Mouse (Mus musculus): ENCODE results near the gene Rab7b.

Gene Rab7b

DNA sequence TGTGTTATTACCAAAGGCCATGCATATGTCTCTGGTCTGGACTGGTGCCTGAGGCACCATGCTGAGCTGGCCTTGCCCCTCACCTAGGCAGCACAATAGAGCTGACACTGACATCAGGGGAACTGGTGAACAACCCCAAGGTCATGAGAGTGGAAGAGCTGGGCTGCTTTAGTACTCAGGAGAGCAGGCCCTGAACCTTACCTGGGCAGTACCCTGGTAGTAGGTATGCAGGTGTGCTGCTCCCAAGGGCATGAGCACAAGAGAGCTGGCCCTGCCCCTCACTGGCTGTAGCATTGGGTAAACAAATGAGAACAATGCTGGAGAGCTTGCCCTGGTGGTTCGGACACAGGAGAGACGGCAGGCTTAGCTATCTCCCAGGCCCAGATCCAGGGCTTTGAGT is 6.8 kb downstream of the Rab7b start:
- DNase-seq (ENCODE audit: low spot score in 2 of 2), result no peak

DNA sequence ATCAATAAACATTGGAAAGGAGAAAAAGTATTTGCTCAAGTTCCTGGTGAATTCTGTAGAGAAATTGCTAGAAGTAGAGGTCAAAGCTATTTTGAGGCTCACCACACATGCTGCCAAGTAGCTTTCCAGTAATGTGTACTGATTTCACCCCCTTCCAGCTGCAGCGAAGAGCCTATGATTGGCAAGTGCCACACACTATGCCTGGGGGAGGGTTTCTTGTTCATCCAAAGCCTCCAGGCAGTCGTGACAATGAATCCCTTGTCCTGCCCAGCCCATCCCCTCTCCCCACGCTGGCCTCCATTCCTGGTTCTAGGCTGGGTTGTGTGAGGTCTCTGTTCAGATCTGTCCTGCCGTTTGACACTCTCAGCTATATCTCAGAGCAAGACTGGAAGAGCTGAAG is 7.8 kb downstream of the Rab7b start:
- DNase-seq (ENCODE audit: low spot score in 2 of 2), result no peak

DNA sequence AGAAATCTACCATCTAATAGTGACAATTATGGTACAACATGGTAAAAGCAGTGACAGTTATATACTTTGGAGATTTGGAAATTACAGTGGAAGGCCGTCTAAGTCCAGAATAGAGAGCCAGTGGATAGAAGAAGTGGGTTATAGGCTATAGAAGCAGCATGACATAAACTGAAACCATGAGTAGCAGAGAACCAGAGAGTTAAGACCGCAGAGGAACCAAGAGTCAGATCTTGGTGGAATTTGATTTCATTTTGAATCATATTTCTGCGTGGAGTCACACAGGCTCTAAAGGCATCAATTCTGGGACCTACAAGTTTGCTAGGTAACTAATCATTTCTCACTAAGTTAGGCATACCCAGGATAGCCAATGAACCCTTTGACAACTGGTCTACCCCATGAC is 10.3 kb downstream of the Rab7b start:
- DNase-seq (ENCODE audit: low spot score in 2 of 2), result no peak

DNA sequence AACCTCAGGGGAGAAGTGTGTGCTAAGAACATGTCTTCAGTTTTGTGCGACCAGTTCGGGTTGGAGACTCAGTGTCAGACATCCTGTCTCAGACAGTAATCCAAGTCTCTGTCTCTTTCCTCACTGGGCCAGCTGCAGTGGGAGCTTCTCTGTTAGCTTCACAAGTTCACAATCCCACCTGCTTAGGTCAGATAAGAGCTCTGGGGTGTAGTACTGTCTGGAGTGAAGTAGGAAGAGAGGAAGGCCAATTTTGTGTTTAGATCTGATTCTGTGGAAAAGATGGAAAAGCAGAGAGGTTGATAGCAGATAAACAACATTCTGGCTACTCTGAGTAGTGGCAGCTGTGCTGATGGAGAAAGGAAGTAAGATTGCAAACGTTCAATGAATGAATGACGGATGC is 11.1 kb downstream of the Rab7b start:
- no peak for DNase-seq (ENCODE audit: low spot score in 2 of 2)

DNA sequence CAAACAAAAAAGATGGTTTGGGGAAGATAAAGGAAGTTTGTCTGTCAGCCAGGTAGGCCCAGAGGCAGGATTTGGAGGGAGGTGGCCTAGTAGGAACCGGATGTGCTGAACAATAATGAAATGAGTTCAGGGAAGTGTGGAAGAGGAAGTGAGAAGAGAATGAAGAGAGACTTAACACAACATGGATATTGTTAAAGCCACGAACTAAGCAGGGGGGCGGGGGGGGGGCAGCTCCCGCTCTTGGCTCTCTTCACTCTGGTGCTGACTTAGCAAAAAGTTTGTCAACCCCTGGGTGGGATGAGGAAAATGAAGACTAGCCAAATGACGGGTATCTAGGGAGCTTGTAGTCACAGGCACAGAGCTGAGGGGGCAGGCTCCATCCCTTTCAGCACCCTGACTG is 12.0 kb downstream of the Rab7b start:
- no peak for DNase-seq (ENCODE audit: low spot score in 2 of 2)

DNA sequence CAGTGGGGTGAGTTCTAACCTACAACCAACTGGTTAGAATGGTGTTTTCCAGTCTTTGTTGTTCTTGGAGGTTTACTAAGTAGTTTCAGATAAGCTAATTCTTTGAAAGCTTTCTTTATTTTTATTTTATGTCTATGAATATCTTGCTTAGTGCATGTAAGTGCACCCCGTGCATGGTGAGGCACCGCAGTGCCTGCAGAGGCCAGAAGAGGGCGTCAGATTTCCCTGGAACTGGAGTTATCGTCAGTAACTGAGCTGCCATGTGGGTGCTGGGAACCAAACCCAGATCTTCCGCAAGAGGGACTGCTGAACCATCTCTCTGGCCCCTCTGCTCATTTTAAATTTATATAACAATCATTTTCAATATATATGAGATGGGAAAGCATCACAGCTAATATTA is 12.9 kb downstream of the Rab7b start:
- peak in 1 of 2 experiments; percentile 55 for DNase-seq (ENCODE audit: low spot score in 2 of 2)

DNA sequence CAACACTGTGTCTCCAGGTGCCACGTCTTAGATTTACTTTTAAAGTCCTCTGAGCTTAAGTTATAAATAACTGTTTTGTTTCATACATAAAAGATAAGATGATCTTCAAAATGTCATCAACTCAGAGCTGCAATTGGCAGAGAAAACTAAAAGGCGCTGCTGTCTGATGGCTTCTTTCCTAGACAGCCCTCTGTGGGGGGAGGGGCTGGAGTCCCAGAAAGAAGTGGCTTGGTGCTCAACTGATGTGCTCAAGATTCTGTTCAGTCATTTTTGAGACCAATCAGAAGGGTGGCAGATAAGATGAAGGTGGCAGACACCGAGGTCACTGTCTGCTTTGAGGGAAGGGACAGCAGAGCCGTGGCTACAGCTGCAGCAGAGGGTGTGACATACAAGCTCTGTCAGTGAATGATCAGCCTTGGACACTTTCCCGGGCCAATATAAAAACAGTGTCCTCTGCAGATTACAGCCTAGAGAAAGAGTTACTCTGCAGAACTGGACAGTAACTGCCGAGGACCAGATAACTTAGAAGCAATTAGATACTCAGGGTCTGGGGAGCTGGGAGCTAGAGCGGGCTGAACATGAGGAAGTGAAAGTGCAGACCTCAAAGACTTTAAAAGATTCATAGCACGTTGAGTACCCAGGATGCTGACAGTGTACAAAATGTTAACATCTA is 13.7 kb downstream of the Rab7b start:
- no peak for DNase-seq (ENCODE audit: low spot score in 2 of 2)

DNA sequence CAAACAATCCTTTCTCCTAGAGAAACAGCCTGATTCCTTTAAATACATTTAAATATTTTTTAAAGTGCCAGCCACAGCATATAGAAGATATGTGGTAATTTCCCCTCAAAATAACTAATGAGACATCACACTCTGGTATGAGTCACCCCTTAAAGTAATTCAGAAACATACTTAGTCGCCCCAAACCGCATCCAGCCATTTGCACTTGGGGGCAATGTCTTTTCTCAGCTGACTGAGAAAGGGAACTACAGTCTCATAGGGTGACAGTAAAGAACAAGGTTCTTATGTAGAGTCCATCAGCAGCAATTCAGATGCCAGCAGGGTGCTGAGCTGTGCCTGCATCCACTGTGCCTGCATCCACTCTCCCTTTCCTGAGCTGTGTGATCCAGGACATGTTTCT is 15.0 kb downstream of the Rab7b start:
- DNase-seq (ENCODE audit: low spot score in 2 of 2), result no peak

DNA sequence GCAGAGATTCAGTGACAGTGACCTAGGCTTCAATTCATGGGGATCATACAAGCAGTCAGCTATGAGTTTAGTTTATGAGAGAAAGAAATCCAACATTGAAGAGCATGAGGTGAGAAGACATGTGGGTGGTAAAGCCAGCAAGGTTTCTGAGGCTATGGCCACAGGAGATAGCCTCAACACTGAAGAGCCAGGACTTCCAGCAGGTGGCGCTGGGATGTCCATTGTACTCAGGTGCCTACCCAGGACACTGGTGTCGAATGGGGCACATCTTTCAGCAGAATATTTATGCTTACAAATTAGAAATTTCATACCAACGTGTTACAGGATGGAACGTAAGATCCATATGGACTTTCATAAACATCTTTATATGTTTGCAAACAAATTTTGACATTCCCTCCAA is 19.8 kb downstream of the Rab7b start:
- DNase-seq (ENCODE audit: low spot score in 2 of 2), result peak in 1 of 2 experiments; percentile 79

DNA sequence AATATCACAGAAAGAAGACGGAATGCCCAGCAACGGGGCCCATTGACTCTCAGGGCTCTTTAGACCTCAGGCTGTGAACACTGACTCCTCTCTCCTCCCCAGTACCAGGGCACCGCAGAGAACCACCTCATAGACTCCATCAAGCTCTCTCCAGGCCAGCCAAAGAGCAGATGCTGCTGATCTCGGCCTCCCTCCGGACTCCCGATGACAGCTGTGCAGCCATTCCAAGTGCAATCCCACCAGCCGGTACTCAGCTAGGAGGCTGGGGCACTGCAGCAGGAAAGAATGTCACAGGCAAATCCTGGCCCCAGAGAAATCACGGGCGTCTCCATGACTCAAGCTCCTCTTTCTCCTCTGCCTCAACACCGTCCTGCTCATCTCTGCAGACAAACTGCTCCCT is 23.0 kb downstream of the Rab7b start:
- no peak for DNase-seq (ENCODE audit: low spot score in 2 of 2)

DNA sequence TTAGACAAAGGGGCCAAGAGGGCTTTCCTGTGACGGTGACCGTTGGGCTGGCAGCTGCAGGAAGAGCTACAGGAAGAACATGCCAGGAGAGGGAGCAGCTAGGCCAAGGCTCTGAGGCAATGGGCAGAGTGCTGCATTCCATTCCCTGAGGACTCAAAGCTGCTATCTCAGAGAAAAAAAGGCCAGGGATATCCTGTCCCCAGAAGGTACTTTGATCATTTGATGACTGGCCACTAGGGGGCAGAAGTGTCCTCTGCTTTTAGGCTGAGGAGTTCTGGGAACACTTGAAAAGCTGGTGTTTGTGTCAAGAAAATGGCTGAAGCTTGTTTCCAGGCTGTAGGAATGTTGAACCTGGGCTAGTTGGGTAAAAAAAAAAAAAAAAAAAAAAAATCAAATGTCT is 23.9 kb downstream of the Rab7b start:
- DNase-seq (ENCODE audit: low spot score in 2 of 2), result peak; percentile 64 to 86

DNA sequence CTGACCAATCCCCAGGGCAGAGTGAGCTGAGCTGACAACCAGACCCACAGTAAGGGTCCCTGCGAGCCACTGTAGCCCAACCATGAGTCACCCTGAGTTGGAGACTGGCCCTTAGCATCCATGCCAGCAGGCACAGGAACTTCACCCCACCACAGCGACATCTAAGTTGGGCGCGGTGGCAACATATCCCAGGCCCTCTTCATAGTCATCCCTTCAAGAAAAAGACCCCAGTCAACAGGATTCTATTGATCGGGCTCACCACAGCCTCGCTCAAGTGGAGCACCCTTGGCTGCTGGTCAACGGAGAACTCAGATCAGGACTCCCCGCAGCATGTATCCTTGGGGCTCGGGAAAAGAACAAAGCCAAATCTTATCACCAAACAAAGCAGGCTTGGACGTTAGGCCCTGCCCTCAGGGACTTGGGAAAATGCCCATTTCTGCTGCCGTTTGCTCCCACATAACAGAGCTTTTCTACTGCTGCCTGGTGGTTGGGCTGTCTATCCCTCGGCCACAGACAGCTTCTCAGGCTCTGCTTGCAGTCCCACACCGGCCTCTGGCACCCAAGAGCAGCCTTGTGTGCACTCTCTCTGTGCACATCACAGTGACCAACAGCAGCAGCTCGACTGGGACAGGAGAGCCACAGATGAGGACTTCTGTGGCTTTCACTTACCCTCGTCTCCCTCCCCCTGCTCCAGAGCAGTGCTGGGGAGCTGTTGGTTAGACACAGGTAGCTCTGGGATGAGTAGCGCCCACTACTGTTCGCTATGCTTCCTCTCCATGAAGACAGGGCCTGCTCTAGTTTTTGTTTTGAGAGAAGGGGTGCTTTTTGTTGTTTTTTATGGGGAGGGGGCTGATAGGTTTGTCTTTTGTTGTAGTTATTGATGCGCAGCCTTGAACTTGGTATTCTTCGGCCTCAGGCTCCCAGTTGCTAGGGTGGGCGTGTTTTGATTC is 26.2 kb downstream of the Rab7b start:
- DNase-seq (ENCODE audit: low spot score in 2 of 2), result no peak

DNA sequence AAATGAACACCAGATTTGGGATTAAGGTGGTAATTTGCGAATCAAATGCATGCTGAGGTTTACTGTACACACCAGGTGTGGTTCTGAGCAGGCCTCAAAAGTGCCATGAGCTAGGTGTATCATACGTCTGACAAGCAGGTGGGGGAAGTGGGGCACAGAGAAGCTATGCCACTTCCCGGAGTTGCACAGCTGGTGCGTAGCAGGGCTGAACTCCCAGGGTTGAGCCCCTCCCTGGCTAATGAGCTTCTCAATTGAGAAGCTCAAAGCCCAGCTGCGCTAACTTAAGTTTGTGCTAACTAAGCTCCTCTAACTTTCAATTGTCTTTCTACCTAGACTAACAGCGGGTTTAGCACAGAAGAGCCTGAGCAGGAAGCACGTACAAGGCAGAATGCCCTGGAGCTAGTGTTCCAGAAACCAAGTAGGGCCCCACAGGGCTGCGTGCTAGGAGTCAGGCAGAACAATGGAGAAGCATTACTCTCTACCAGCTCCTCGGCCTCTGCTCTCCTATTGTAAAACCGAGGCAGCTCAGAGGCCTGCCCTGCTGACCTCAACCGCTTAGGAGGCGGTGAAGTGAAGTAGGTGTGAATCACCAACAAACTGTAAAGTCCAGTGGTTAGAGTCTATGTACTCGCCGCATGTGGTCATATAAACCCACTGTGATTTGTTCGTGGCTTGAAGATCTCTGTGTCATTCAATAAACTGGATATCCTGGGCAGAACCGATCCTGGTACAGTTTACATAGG is 30.6 kb downstream of the Rab7b start:
- DNase-seq (ENCODE audit: low spot score in 2 of 2), result no peak

DNA sequence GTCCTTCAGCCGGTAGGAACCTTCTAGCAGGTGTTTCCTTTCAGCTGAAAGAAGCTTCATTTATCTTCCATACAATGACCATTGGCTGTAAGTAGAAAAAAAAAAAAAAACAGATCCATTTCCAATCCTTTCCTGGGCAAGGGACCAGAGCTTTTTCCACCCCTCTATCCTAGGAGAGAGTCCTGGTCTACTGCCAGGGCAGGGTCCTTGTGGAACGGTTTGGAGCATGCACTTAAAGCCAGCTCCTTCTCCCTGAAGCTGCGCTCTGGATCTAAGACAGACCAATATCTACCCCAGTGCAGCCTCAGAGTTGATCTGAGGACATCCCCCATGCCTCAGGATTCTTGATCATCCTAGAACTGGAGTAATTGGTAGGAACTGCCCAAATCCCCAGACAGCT is 33.5 kb downstream of the Rab7b start:
- DNase-seq (ENCODE audit: low spot score in 2 of 2), result no peak

DNA sequence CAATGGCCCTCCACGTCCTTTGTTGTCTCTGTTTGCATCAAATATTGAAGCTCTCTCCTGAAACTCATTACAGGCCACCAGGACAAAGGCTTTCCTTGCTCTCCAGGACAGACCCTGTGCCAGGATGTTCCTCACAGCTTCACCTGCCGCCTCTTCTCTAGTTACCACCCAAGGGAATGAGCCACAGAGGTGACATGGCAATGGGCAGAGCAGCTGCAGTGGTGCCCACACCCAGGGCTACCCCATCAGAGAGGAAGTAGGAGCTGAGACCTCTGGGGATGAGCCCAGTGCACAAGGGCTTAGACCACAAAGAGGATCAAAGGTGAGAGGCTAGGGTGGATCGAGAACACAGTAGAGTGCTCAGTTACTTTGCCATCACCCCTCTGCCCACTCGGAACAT is 35.1 kb downstream of the Rab7b start:
- no peak for DNase-seq (ENCODE audit: low spot score in 2 of 2)

DNA sequence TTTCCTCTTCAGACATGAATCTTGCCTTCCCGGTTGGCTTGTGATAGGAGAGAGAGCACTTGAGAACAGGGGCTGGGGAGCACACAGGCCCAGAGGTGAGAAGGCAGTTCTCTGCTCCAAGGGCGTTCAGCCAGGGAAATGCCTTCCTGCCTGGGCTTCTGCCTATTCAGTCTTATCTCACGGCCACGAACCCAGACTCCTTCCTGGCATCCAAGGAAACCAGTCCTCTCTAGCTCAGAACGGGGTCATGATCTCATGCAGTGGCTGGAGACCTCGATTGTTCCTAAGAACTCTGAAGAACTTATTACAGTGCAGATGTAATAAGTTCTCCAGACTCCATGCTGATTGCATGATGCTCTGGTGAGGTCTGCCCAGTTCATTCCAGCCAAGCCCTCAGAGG is 38.1 kb downstream of the Rab7b start:
- no peak for DNase-seq (ENCODE audit: low spot score in 2 of 2)

DNA sequence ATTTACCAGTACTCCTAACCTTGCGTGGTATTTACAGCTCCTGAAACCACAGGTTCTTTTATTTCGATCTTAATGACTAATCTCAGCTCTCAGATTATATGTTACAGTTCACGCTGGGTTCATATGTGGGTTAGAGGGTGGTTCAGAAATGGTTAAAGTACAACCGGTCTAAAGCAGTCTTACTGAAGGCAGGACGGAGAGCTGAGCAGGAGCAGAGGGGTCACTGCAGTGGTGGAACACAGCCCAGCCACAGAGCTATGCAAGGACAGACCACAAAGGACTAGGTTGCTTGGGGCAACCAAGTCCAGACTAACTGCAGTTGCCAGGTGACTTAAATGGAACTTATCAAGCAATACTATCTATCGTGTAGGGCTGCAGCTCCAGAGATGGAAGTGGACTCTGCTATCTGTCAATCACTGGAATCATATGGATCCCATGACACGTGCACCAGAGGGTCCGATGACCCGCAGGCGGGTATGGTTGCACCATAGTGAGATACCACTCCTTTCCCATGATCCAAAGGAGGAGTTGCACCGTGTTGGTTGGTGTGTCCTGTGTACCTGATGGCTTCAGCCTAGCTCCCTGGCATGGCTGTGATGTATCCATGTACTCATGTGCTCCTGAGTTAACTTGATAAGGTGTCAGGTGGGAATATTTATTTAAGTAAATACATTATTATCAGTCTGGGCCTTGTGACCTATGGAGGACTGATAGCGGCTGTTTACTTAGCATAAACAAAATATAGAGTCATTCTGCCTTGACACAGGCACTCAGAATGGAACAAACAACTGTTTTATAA is 42.3 kb downstream of the Rab7b start:
- DNase-seq (ENCODE audit: low spot score in 2 of 2), result no peak

DNA sequence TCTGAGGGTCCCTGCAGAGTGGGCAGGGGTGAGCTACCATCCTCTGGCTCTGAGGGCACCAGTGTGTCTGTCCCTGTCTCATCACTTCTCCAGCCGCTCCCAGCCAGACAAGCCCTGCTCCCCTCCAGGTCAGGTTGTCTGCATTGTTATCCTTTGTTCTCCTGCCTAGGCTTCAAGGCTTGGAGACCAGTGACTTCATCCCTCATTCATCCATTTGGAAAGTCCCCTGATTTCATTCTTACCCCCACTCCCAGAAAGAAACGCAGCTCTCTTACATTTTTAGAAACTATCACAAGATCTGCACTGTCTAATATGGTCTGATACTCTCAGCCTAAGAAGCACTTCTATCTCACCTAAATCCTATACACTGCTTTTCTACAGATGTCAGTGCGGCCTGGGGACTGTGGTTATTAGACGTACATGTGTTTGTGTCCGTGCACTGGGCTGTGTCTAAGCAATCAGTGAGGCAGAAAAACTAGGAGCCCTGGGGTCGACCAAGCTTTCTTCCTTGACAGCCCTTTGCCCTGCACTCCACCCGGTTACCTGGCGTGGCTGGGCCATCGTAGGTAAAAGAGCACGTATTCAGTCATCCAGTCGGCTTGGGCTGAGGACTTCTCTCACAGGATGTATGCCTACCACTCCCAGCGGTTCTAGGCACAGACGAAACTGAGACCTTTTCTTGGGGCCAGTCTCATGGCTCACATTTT is 45.1 kb downstream of the Rab7b start:
- no peak for DNase-seq (ENCODE audit: low spot score in 2 of 2)

DNA sequence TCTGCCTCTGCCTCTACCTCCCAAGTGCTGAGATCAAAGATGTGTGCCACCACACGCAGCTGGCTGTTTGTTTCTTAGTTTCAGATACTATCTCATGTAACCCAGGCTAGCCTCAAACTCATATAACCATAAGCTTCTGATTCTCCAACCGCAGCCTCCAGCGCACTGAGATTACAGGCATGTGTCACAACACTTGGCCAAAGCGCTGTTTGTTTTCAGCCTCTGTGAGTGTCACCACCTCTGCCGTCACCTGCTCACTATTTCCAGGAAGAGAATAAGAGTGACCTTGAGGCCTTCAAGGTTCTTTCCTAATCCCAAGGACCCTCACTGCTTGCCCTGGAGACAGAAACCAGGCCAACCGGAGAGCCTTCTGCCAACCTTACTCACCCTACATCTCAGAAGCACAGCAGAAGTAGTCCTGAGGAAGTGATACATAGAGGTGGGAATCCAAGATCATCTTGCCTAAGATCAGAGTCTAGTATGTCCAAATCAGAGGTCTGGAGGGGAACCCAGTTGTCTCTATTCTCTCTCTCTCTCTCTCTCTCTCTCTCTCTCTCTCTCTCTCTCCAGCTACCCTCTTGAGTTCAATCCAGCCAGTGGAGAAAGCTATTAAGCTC is 46.3 kb downstream of the Rab7b start:
- no peak for DNase-seq (ENCODE audit: low spot score in 2 of 2)

DNA sequence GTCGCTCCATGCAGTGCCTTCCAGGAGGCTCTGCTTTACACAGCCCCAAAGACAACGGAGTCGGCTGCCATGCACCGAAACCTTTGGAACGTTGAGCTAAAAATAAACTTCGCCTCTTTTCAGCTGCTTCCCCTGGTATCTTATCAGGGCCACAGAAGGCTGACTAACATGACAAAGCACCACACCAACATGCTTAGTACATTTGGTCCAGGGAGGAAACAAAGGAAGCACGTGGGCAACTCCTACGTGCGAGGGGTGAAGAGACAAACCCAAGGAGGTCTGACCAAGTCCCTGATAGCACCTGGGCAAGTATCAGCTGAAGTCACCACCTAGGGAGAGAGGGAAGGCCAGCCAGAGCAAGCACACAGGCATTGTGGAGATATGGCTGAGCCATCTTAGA is 48.0 kb downstream of the Rab7b start:
- no peak for DNase-seq (ENCODE audit: low spot score in 2 of 2)

DNA sequence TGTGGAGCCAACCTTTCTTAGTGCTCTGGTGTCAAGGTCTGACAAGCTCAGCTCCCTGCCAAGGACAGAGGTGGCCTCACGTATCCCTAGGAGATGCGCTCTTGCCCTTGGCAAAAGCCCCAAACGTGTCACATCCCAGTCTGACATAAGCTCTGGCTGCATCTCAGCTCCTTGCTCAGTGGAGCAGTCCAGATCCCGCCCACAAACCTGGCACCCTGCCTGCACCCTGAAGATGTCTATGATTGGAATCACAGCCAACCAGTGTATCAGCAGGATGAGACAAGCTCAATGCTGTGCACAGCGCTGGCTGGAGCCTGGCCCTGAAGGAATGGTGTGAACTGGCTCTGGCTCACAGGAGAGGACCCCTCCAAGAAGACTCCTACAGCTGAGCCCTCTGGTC is 48.8 kb downstream of the Rab7b start:
- peak in 1 of 2 experiments; percentile 44 for DNase-seq (ENCODE audit: low spot score in 2 of 2)

Measured in spleen, postnatal 10 days (tissue).